Mouse (Mus musculus) left cerebral cortex, postnatal 10 days (tissue): ENCODE results near the gene Cdk2ap2. TPM values are rescaled to one million over a fixed set of nuclear protein-coding genes. Genes with fewer than 3 reads are reported as not detected.
"Not testable (repeated sequence)": the region's sequence is repeated elsewhere in the genome, so short reads cannot be mapped to it uniquely, and the experiment has no call there.

ENCODE experiments used
- DNase-seq, 2 experiments: peaks; one replicate each; pipeline ENCODE4 v3.0.0; 2021 to 2022; ENCODE audit warnings: low spot score in 2 of 2, mixed read lengths in 1 of 2; ENCODE audit errors: extremely low spot score in 1 of 2
- intact Hi-C: fragments of 180-260 bp; cut with DNase I; formaldehyde crosslinking; loops from one replicate; pipeline ENCODE4 v1.15.1; 2025
- total RNA-seq, 2 experiments: library from RNA; stranded (reverse); gene quantifications; 2 replicates each; pipeline ENCODE4 v1.2.3; 2021

Gene Cdk2ap2
- 10 to 100 TPM; 20.4 to 21.6 TPM for total RNA-seq

GRCm38 (mm10) chr19:4096642-4097440, at the start of gene Cdk2ap2:
TSS of gene Cdk2ap2 (plus strand) at chr19:4097182.
- intact Hi-C loops: no loop called here
- peak; percentile 99 for DNase-seq

GRCm38 (mm10) chr19:4047859-4048258, 49.1 kb upstream of the Cdk2ap2 start:
- DNase-seq: peak; percentile 48 to 81
- intact Hi-C loops: no loop called here

- intact Hi-C loops, DNase-seq: not testable (repeated sequence)
These were observed 47.9 kb upstream of the Cdk2ap2 start for GRCm38 (mm10) chr19:4049069-4049468.

DNA sequence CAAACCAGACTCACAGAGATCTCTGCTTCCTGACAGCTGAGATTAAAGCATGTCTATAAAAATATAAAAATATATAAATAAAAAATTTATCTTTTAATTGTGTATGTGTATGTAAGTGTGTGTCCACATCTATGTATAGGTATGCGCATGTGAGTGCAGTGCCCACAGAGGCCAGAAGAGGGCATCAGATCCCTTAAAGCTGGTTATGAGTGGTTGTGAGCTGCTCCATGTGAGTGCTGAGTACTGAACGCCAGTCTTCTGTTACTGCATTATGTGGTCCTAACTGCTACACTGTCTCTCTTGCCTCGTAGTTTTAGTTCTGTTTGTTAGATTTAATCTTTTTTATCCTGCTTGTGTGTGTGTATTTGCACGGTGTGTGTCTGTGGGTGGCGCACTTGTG, 46.0 kb upstream of the Cdk2ap2 start:
- DNase-seq: no peak
- intact Hi-C loops: loop anchor here (5.0 kb wide), 1 partner anchor 36 kb away; no protein-coding TSS in a partner anchor

GRCm38 (mm10) chr19:4051741-4052515, 45.1 kb upstream of the Cdk2ap2 start:
- intact Hi-C loops: loop anchor here (5.0 kb wide), 1 partner anchor 35 kb away; no protein-coding TSS in a partner anchor
- DNase-seq: peak in 1 of 2 experiments; percentile 71

- intact Hi-C loops: loop anchor here (5.0 kb wide), 1 partner anchor 35 kb away; no protein-coding TSS in a partner anchor
- no peak for DNase-seq
These were observed 44.4 kb upstream of the Cdk2ap2 start for GRCm38 (mm10) chr19:4052516-4053030.

DNA sequence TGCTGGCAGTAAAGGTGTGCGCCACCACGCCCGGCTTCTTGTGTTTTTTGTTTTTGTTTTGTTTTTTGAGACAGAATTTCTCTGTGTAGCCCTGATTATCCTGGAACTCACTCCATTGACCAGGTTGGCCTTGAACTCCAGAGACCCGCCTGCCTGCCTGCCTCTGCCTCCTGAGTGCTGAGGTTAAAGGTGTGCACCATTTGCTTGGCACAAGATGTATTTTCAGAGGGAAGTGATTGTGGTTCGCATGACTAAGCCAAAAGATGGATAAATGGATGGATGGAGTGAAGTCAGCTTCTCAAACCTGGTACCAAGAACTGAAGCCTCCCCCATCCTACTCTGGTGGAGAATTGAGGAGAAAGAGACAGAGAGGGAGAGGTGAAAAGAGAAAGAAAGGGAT, 42.4 kb upstream of the Cdk2ap2 start:
- intact Hi-C loops: loop anchor here (5.0 kb wide), 1 partner anchor 33 kb away; no protein-coding TSS in a partner anchor
- DNase-seq: no peak

DNA sequence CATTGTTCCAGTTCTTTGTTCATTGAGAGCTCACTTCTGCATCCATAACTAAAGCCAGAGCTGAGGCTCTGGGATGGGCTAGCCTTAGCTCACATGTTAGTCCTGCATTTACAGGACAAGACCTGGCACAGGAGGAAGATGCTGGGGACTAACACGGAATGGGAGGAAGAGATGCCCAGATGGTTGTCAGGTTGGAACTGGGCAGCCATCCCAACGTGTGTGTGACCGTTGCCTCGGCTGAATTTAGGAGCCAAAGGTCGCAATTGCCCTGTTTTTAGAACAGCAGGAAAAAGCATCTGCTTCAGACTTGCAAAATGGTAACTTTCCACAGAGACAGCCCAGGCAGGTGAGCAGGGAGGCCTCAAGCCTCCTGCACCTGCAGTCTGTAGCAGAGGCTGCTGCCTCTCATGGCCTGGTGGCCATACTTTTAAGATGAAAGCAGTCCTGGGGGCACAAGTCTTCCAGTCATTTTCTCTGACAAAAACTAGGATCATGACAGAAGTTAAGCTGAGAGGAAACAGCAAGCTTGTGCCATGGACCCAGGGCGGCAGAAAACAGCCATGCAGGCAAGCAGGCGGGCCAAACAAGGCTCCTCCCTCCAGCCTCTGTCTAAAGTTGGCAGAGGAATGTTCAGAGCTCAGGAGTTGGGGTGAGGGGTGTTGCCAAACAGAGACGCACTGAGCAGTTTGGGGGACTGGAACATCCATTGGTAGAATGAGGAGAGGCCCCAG, 41.6 kb upstream of the Cdk2ap2 start:
- intact Hi-C loops: no loop called here
- no peak for DNase-seq

DNA sequence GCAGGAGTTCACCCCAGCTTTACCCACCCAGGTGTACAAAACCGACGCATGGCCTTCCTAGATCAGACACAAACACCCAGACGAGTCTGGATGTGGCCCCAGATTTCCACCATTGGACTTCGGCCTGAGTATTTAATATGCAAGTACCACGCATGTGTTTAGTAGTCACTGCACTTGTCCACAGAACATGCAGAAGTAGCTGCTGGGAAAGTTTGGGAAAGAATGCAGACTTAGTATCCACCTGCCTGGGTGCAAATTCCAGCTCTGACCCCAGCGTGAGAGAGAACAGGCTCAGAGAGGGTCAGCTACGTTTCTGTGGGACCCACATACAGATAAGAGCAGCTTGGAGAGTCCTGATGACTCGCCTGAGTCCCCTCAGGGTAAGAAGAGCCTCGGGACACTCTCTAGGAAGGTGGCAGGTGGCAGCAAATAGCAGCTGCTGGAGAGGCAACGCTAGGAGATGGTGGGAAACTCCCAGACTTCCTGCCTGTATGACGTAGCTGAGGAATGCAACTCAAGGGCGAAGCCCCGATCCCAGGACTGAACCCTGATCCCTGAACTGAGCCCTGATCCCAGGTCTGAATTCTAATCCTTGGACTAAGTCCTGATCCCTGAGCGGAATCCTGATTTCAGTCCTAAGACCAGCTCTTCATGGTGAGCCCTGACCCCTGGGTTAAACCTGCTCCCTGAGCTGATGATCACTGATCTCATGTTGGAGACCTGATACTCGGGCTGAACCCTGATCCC, 40.9 kb upstream of the Cdk2ap2 start:
- intact Hi-C loops: no loop called here
- no peak for DNase-seq

- DNase-seq: no peak
- intact Hi-C loops: no loop called here
These were observed 40.3 kb upstream of the Cdk2ap2 start for GRCm38 (mm10) chr19:4056727-4057126.

- DNase-seq: no peak
- intact Hi-C loops: no loop called here
These were observed 39.6 kb upstream of the Cdk2ap2 start for GRCm38 (mm10) chr19:4057389-4057788.

DNA sequence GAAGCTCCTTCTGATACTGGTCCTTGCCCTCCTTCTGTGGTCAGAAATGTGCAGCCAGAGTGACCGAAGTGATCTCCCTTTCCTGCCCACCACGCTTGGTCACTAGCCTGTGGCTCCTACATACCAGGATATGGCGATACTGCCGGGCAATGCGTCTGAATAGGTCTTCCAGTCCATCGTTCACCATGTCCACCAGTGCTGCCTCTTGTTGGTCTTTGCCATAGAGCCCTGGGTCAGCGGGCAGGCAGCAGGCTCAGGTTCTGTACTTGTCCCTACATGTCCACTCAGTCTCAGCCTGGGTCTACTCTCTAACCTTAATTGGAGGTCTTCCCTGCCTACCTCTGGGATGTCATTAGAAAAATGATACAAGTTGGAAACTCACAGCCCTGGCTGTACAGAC, 39.0 kb upstream of the Cdk2ap2 start:
- intact Hi-C loops: no loop called here

DNA sequence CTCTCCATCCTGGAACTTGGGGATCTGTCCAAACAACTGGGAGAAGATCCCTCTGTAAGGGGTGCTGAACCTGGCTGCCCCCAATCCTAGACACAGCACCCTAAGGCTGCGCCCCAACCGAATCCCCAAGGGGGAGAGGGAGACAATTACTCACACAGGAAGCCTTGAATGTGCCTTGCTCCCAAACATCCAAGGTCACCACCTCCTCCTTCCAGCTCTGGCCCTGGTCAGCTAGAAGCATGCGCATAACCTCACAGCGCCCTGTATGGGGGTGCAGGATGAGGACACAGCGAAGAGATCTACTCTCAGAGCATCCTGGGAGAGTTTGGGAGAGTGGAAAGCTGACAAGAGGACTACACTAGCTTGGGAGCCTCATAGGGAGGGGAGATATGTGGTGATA, 38.4 kb upstream of the Cdk2ap2 start:
- no peak for DNase-seq
- intact Hi-C loops: no loop called here

More for the DNA sequence above, 39.0 kb upstream of the Cdk2ap2 start:
- no peak for DNase-seq

- no peak for DNase-seq
- intact Hi-C loops: no loop called here
These were observed 37.8 kb upstream of the Cdk2ap2 start, which contains the start of gene Gstp3 for GRCm38 (mm10) chr19:4059069-4059740. TSS of gene Gstp3 (minus strand) at chr19:4059569.

- intact Hi-C loops, DNase-seq: not testable (repeated sequence)
These were observed 36.7 kb upstream of the Cdk2ap2 start for GRCm38 (mm10) chr19:4060044-4060898.

DNA sequence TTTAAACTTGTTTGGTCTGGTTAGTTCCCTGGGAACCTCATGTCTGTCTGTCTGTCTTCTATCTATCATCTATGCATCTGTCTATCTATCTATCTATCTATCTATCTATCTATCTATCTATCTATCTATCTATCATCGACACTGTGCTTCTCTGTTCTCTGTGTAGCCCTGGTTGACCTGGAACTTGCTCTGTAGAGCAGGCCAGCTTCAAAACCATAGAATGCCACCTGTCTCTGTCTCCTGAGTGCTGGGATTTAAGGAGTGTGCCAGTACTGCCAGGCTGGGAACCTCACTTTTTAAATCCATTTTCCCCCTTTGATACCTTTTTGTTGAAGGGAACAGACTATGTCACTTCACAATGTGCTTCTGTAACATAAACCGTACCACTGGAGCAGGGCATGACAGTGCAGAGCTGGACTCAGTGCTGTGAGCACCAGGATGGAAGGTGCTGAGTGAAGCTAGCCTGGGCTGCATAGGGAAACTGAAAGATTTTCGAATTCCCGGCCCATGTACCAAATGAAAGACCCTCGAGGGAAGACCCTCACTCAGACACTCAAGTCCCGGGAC, 36.0 kb upstream of the Cdk2ap2 start:
- no peak for DNase-seq
- intact Hi-C loops: no loop called here
